Mouse (Mus musculus): ENCODE measurements at regions not wholly inside any gene's neighbourhood (a gene's known extent, or its start where the extent isn't known, plus 50 kb on each side); places are given as distances from the start of the nearest gene placed in this dataset.

- H3K27ac ChIP-seq (ENCODE audit: insufficient read depth, low read depth) = no peak overlapping the region
- H3K9me3 ChIP-seq (replicated peaks; ENCODE audit: low read length) = no peaks in the 10 kb centered on the region
- H3K4me2 ChIP-seq (ENCODE audit: insufficient read depth, low read depth, poor library complexity, severe bottlenecking) = no peak overlapping the region
- in situ Hi-C loops (cut with MboI; ENCODE audit: low pct_ligation_motif_present, low pct_unique_long_range_greater_than_20kb, low sequenced_read_pairs) (no loop called here), dilution Hi-C loops (cut with MboI; ENCODE audit: extremely low pct_ligation_motif_present, extremely low pct_unique_long_range_greater_than_20kb, low sequenced_read_pairs) (no loop called here)
- no peak overlapping the region for H3K4me3 ChIP-seq (replicated peaks in 1 of 3; ENCODE audit: low read depth in 2 of 3, low read length in 2 of 3, poor library complexity in 1 of 3)
- H3K9ac ChIP-seq (ENCODE audit: insufficient read depth, low read depth) = no peak overlapping the region
- no peak for DNase-seq (ENCODE audit: extremely low read depth)
- no peaks in the 10 kb centered on the region for H3K27me3 ChIP-seq (replicated peaks)
- H3K79me2 ChIP-seq (replicated peaks; ENCODE audit: control insufficient read depth, extremely low read depth, insufficient read depth, poor library complexity, severe bottlenecking) = no peaks in the 10 kb centered on the region
- no peak for TF ChIP-seq MAZ (IDR thresholded peaks at IDR 0.05; ENCODE audit: low read depth, low read length)
- no peak for TF ChIP-seq EP300 (IDR thresholded peaks at IDR 0.05; ENCODE audit: low read length)
- no peak for TF ChIP-seq ZKSCAN1 (IDR thresholded peaks at IDR 0.05; ENCODE audit: borderline replicate concordance, low read depth, low read length)
- no peak for TF ChIP-seq ZNF384 (IDR thresholded peaks at IDR 0.05; ENCODE audit: low read depth, low read length)
- TF ChIP-seq MAX (IDR thresholded peaks at IDR 0.05; ENCODE audit: low read length) = no peak
- TF ChIP-seq JUN (IDR thresholded peaks at IDR 0.05; ENCODE audit: insufficient read depth, low read depth, low read length) = no peak
- TF ChIP-seq GABPA (IDR thresholded peaks at IDR 0.05; ENCODE audit: insufficient replicate concordance, low read depth, low read length) = no peak
- no peak for TF ChIP-seq JUND (conservative IDR thresholded peaks at IDR 0.05; ENCODE audit: low read depth, low read length)
- no peaks in the 10 kb centered on the region for H3K36me3 ChIP-seq (replicated peaks in 1 of 2; ENCODE audit: control insufficient read depth in 1 of 2, insufficient read depth in 1 of 2, low read length in 1 of 2)
- H3K4me1 ChIP-seq (ENCODE audit: control insufficient read depth in 1 of 2, insufficient read depth in 2 of 2) = peaks cover 3 to 6% of the 10 kb centered on the region in 2 experiments; a peak in 1 of 4 replicates
Measured at GRCm38 (mm10) chr6:147944940-147945676, 102.0 kb upstream of the Far2 start.

GRCm38 (mm10) chr6:147947997-147948396, 99.1 kb upstream of the Far2 start:
- H3K4me1 ChIP-seq (ENCODE audit: control insufficient read depth in 1 of 2, insufficient read depth in 2 of 2) = peaks cover 14 to 15% of the 10 kb centered on the region in 2 experiments
- H3K9ac ChIP-seq (ENCODE audit: insufficient read depth, low read depth) = no peak overlapping the region
- no peaks in the 10 kb centered on the region for H3K79me2 ChIP-seq (replicated peaks; ENCODE audit: control insufficient read depth, extremely low read depth, insufficient read depth, poor library complexity, severe bottlenecking)
- H3K27ac ChIP-seq (ENCODE audit: insufficient read depth, low read depth) = no peak overlapping the region
- no peak for DNase-seq (ENCODE audit: extremely low read depth)
- no peak overlapping the region for H3K4me3 ChIP-seq (replicated peaks in 1 of 3; ENCODE audit: low read depth in 2 of 3, low read length in 2 of 3, poor library complexity in 1 of 3)
- H3K36me3 ChIP-seq (replicated peaks in 1 of 2; ENCODE audit: control insufficient read depth in 1 of 2, insufficient read depth in 1 of 2, low read length in 1 of 2) = no peaks in the 10 kb centered on the region
- in situ Hi-C loops (cut with MboI; ENCODE audit: low pct_ligation_motif_present, low pct_unique_long_range_greater_than_20kb, low sequenced_read_pairs) (no loop called here), dilution Hi-C loops (cut with MboI; ENCODE audit: extremely low pct_ligation_motif_present, extremely low pct_unique_long_range_greater_than_20kb, low sequenced_read_pairs) (no loop called here)
- TF ChIP-seq ZNF384 (IDR thresholded peaks at IDR 0.05; ENCODE audit: low read depth, low read length) = no peak
- TF ChIP-seq MAZ (IDR thresholded peaks at IDR 0.05; ENCODE audit: low read depth, low read length) = no peak
- TF ChIP-seq KAT2A (IDR thresholded peaks at IDR 0.05; ENCODE audit: insufficient replicate concordance, low read length) = no peak
- no peak for TF ChIP-seq TCF12 (IDR thresholded peaks at IDR 0.05; ENCODE audit: low read depth, low read length)
- no peak for TF ChIP-seq UBTF (IDR thresholded peaks at IDR 0.05; ENCODE audit: low read depth, low read length)
- no peak for TF ChIP-seq POLR2AphosphoS2 (IDR thresholded peaks at IDR 0.05; ENCODE audit: low read depth, low read length)
- no peak for TF ChIP-seq MYC (IDR thresholded peaks at IDR 0.05; ENCODE audit: low read depth, low read length)
- no peak for TF ChIP-seq MAFK (IDR thresholded peaks at IDR 0.05; ENCODE audit: insufficient replicate concordance, low read length)
- TF ChIP-seq BHLHE40 (IDR thresholded peaks at IDR 0.05; ENCODE audit: low read depth, low read length) = no peak
- TF ChIP-seq E2F4 (IDR thresholded peaks at IDR 0.05; ENCODE audit: insufficient replicate concordance, low read depth, low read length) = no peak
- no peak for TF ChIP-seq NRF1 (IDR thresholded peaks at IDR 0.05; ENCODE audit: low read depth, low read length)
- TF ChIP-seq CHD2 (IDR thresholded peaks at IDR 0.05; ENCODE audit: low read length) = no peak
- no peak for TF ChIP-seq USF2 (conservative IDR thresholded peaks at IDR 0.05; ENCODE audit: low read depth, low read length)
- no peak for TF ChIP-seq JUND (conservative IDR thresholded peaks at IDR 0.05; ENCODE audit: low read depth, low read length)
- no peak for TF ChIP-seq MXI1 (IDR thresholded peaks at IDR 0.05; ENCODE audit: low read depth, low read length)
- no peak for TF ChIP-seq GABPA (IDR thresholded peaks at IDR 0.05; ENCODE audit: insufficient replicate concordance, low read depth, low read length)
- no peak for TF ChIP-seq SMC3 (IDR thresholded peaks at IDR 0.05; ENCODE audit: low read depth, low read length)
- no peak for TF ChIP-seq IRF4 (IDR thresholded peaks at IDR 0.05; ENCODE audit: low read depth, low read length)
- no peak for TF ChIP-seq NELFE (IDR thresholded peaks at IDR 0.05; ENCODE audit: low read depth, low read length)
- TF ChIP-seq ELF1 (IDR thresholded peaks at IDR 0.05; ENCODE audit: low read depth, low read length) = no peak
- H3K27me3 ChIP-seq (replicated peaks) = no peaks in the 10 kb centered on the region
- H3K4me2 ChIP-seq (ENCODE audit: insufficient read depth, low read depth, poor library complexity, severe bottlenecking) = no peak overlapping the region
- H3K9me3 ChIP-seq (replicated peaks; ENCODE audit: low read length) = no peaks in the 10 kb centered on the region

Data from CH12.LX (cell line).